Mouse (Mus musculus): ENCODE data around the gene Gm20532. TPM values are rescaled to one million over a fixed set of nuclear protein-coding genes. Genes with fewer than 3 reads are reported as not detected.

Gene Gm20532
- polyA plus RNA-seq, 1 experiment from 2014 or later = not detected

- Histone ChIP-seq H3K4me2 (no peak overlapping the region), H3K9ac (no peak overlapping the region), H3K9me3 (no peaks in the 10 kb centered on the region), H3K4me3 (no peak overlapping the region), H3K27ac (replicated peaks) (no peak overlapping the region), H3K27me3 (0 out of 2 replicates have a peak, but pooled peaks cover 3% of the 10 kb centered on the region), H3K4me1 (replicated peaks) (peaks cover 8% of the 10 kb centered on the region), H3K36me3 (no peaks in the 10 kb centered on the region)
- ATAC-seq (ENCODE audit: low read depth) = no peak
Observed at GRCm38 (mm10) chr2:26611896-26612295, 25.5 kb downstream of the Gm20532 start.

GRCm38 (mm10) chr2:26614903-26615302 is 28.5 kb downstream of the Gm20532 start:
- Histone ChIP-seq H3K9ac (no peak overlapping the region), H3K4me3 (no peak overlapping the region), H3K27me3 (no peaks in the 10 kb centered on the region), H3K4me2 (no peak overlapping the region), H3K36me3 (no peaks in the 10 kb centered on the region), H3K4me1 (replicated peaks) (no peaks in the 10 kb centered on the region), H3K9me3 (no peaks in the 10 kb centered on the region), H3K27ac (replicated peaks) (no peak overlapping the region)
- WGBS = 71% methylated on average over 5 of the region's 5 CpGs
- no peak for ATAC-seq (ENCODE audit: low read depth)

GRCm38 (mm10) chr2:26615459-26616124 is 29.2 kb downstream of the Gm20532 start:
- ATAC-seq (ENCODE audit: low read depth) = no peak
- H3K36me3 ChIP-seq = no peaks in the 10 kb centered on the region
- 83% methylated on average over 4 of the region's 4 CpGs for WGBS

GRCm38 (mm10) chr2:26617331-26617730 is 30.9 kb downstream of the Gm20532 start:
- no peak overlapping the region for H3K4me3 ChIP-seq
- no peaks in the 10 kb centered on the region for H3K4me1 ChIP-seq (replicated peaks)
- no peaks in the 10 kb centered on the region for H3K36me3 ChIP-seq
- no peaks in the 10 kb centered on the region for H3K27me3 ChIP-seq
- no peak overlapping the region for H3K9ac ChIP-seq
- no peak overlapping the region for H3K27ac ChIP-seq (replicated peaks)
- no peak overlapping the region for H3K4me2 ChIP-seq
- no peaks in the 10 kb centered on the region for H3K9me3 ChIP-seq
- 78% methylated on average over 6 of the region's 6 CpGs for WGBS
- ATAC-seq (ENCODE audit: low read depth) = no peak

More at GRCm38 (mm10) chr2:26615459-26616124, 29.2 kb downstream of the Gm20532 start:
- no peak overlapping the region for H3K27ac ChIP-seq (replicated peaks)
- no peak overlapping the region for H3K4me3 ChIP-seq
- no peaks in the 10 kb centered on the region for H3K27me3 ChIP-seq
- no peak overlapping the region for H3K9ac ChIP-seq
- H3K4me2 ChIP-seq = no peak overlapping the region
- H3K4me1 ChIP-seq (replicated peaks) = no peaks in the 10 kb centered on the region
- H3K9me3 ChIP-seq = no peaks in the 10 kb centered on the region

GRCm38 (mm10) chr2:26617928-26618327 is 31.5 kb downstream of the Gm20532 start:
- H3K9ac ChIP-seq = no peak overlapping the region
- WGBS = 64% methylated on average over 7 of the region's 7 CpGs

GRCm38 (mm10) chr2:26621246-26621645 is 34.8 kb downstream of the Gm20532 start:
- Histone ChIP-seq H3K9ac (no peak overlapping the region), H3K36me3 (no peaks in the 10 kb centered on the region), H3K4me1 (replicated peaks) (no peaks in the 10 kb centered on the region), H3K4me2 (no peak overlapping the region), H3K27ac (replicated peaks) (no peak overlapping the region), H3K9me3 (no peaks in the 10 kb centered on the region), H3K27me3 (0 out of 2 replicates have a peak, but pooled peaks cover 4% of the 10 kb centered on the region), H3K4me3 (no peak overlapping the region)
- no peak for ATAC-seq (ENCODE audit: low read depth)
- 52% methylated on average over 2 of the region's 2 CpGs for whole genome bisulfite sequencing

More at GRCm38 (mm10) chr2:26617928-26618327, 31.5 kb downstream of the Gm20532 start:
- Histone ChIP-seq H3K36me3 (no peaks in the 10 kb centered on the region), H3K4me1 (replicated peaks) (no peaks in the 10 kb centered on the region), H3K4me3 (no peak overlapping the region), H3K4me2 (no peak overlapping the region), H3K27me3 (no peaks in the 10 kb centered on the region), H3K9me3 (no peaks in the 10 kb centered on the region), H3K27ac (replicated peaks) (no peak overlapping the region)
- ATAC-seq (ENCODE audit: low read depth) = no peak

GRCm38 (mm10) chr2:26622984-26623383 is 36.5 kb downstream of the Gm20532 start:
- Histone ChIP-seq H3K4me2 (no peak overlapping the region), H3K27ac (replicated peaks) (no peak overlapping the region), H3K27me3 (0 out of 2 replicates have a peak, but pooled peaks cover 4% of the 10 kb centered on the region), H3K4me3 (no peak overlapping the region), H3K9ac (no peak overlapping the region), H3K9me3 (no peaks in the 10 kb centered on the region), H3K36me3 (no peaks in the 10 kb centered on the region), H3K4me1 (replicated peaks) (peaks cover 6% of the 10 kb centered on the region; the same call in 1 of the 2 replicates)
- ATAC-seq (ENCODE audit: low read depth) = no peak
- 68% methylated on average over 5 of the region's 5 CpGs for WGBS

- H3K36me3 ChIP-seq = no peaks in the 10 kb centered on the region
- H3K9ac ChIP-seq = no peak overlapping the region
- WGBS = 86% methylated on average over 3 of the region's 3 CpGs
- H3K27ac ChIP-seq (replicated peaks) = no peak overlapping the region
- no peak for ATAC-seq (ENCODE audit: low read depth)
- no peaks in the 10 kb centered on the region for H3K9me3 ChIP-seq
- H3K4me1 ChIP-seq (replicated peaks) = peaks cover 25% of the 10 kb centered on the region
- H3K4me3 ChIP-seq = no peak overlapping the region
- no peak overlapping the region for H3K4me2 ChIP-seq
- 0 out of 2 replicates have a peak, but pooled peaks cover 4% of the 10 kb centered on the region for H3K27me3 ChIP-seq
Observed at GRCm38 (mm10) chr2:26625419-26625818, 39.0 kb downstream of the Gm20532 start.

- Histone ChIP-seq H3K27me3 (0 out of 2 replicates have a peak, but pooled peaks cover 4% of the 10 kb centered on the region), H3K36me3 (no peaks in the 10 kb centered on the region), H3K9me3 (no peaks in the 10 kb centered on the region), H3K4me2 (no peak overlapping the region), H3K9ac (no peak overlapping the region), H3K4me1 (replicated peaks) (peaks cover 31% of the 10 kb centered on the region), H3K27ac (replicated peaks) (no peak overlapping the region), H3K4me3 (no peak overlapping the region)
- 76% methylated on average over 3 of the region's 3 CpGs for WGBS
- ATAC-seq (ENCODE audit: low read depth) = no peak
Observed at GRCm38 (mm10) chr2:26626081-26626480, 39.6 kb downstream of the Gm20532 start.

GRCm38 (mm10) chr2:26627921-26628739 is 41.7 kb downstream of the Gm20532 start, which contains the start of gene Fam69b:
TSS of gene Fam69b (plus strand) at chr2:26628457.
- WGBS = under 1% methylated on average over 68 of the region's 70 CpGs
- H3K27ac ChIP-seq (replicated peaks) = peak within 1 kb of the TSS; percentile 89
- H3K4me1 ChIP-seq (replicated peaks) = peaks cover 52% of the 10 kb centered on the region

GRCm38 (mm10) chr2:26628792-26629437 is 42.5 kb downstream of the Gm20532 start:
- peak; percentile 34 for ATAC-seq (ENCODE audit: low read depth)

More at GRCm38 (mm10) chr2:26627921-26628739, 41.7 kb downstream of the Gm20532 start, which contains the start of gene Fam69b:
- Histone ChIP-seq H3K27me3 (0 out of 2 replicates have a peak, but pooled peaks cover 4% of the 10 kb centered on the region), H3K4me2 (peak within 1 kb of the TSS; percentile 89), H3K36me3 (no peaks in the 10 kb centered on the region), H3K9me3 (no peaks in the 10 kb centered on the region), H3K4me3 (peak within 1 kb of the TSS; percentile 78), H3K9ac (peak within 1 kb of the TSS; percentile 97)
- ATAC-seq (ENCODE audit: low read depth) = peak; percentile 86

More at GRCm38 (mm10) chr2:26628792-26629437, 42.5 kb downstream of the Gm20532 start:
- Histone ChIP-seq H3K4me2 (peak overlapping the region; percentile 89), H3K4me1 (replicated peaks) (peaks cover 60% of the 10 kb centered on the region), H3K36me3 (peaks cover 3% of the 10 kb centered on the region; the same call in 1 of the 2 replicates), H3K9ac (peak overlapping the region; percentile 97), H3K27me3 (0 out of 2 replicates have a peak, but pooled peaks cover 4% of the 10 kb centered on the region), H3K4me3 (peak overlapping the region; percentile 78), H3K27ac (replicated peaks) (peak overlapping the region; percentile 89), H3K9me3 (no peaks in the 10 kb centered on the region)
- WGBS = 21% methylated on average over 5 of the region's 5 CpGs

Measured in neural tube, embryonic 13.5 days (tissue).